Mouse (Mus musculus): ENCODE measurements around the gene Ints3. TPM values are rescaled to one million over a fixed set of nuclear protein-coding genes. Genes with fewer than 3 reads are reported as not detected.

Gene Ints3
- polyA plus RNA-seq, 1 experiment from 2014 or later = 43.6 TPM

GRCm38 (mm10) chr3:90461935-90462334, 28.5 kb upstream of the Ints3 start:
- no peak overlapping the region for H3K4me2 ChIP-seq (replicated peaks)
- H3K9me3 ChIP-seq = no peaks in the 10 kb centered on the region
- H3K36me3 ChIP-seq = no peaks in the 10 kb centered on the region
- H3K27me3 ChIP-seq = peaks cover 46% of the 10 kb centered on the region
- WGBS = 88% methylated on average over 3 of the region's 3 CpGs
- no peak overlapping the region for H3K27ac ChIP-seq
- no peak for ATAC-seq (ENCODE audit: insufficient number of reproducible peaks, insufficient read depth, low FRiP score, low TSS enrichment)
- no peak overlapping the region for H3K9ac ChIP-seq
- no peaks in the 10 kb centered on the region; the same call in 1 of the 2 replicates for H3K4me1 ChIP-seq
- no peak overlapping the region for H3K4me3 ChIP-seq

GRCm38 (mm10) chr3:90460315-90460714, 26.9 kb upstream of the Ints3 start:
- H3K9ac ChIP-seq = no peak overlapping the region
- peaks cover 38% of the 10 kb centered on the region for H3K27me3 ChIP-seq
- no peaks in the 10 kb centered on the region for H3K4me1 ChIP-seq
- WGBS = 60% methylated on average over 5 of the region's 5 CpGs
- no peak overlapping the region for H3K4me2 ChIP-seq (replicated peaks)
- ATAC-seq (ENCODE audit: insufficient number of reproducible peaks, insufficient read depth, low FRiP score, low TSS enrichment) = no peak
- H3K36me3 ChIP-seq = no peaks in the 10 kb centered on the region
- H3K9me3 ChIP-seq = no peaks in the 10 kb centered on the region
- no peak overlapping the region for H3K27ac ChIP-seq
- H3K4me3 ChIP-seq = no peak overlapping the region

- H3K4me1 ChIP-seq = no peaks in the 10 kb centered on the region
- H3K27me3 ChIP-seq = peaks cover 32% of the 10 kb centered on the region
- H3K4me2 ChIP-seq (replicated peaks) = no peak overlapping the region
- no peak for ATAC-seq (ENCODE audit: insufficient number of reproducible peaks, insufficient read depth, low FRiP score, low TSS enrichment)
- no peaks in the 10 kb centered on the region for H3K9me3 ChIP-seq
- no peaks in the 10 kb centered on the region for H3K36me3 ChIP-seq
- no peak overlapping the region for H3K9ac ChIP-seq
- no peak overlapping the region for H3K4me3 ChIP-seq
- WGBS = 84% methylated on average over 9 of the region's 9 CpGs
- no peak overlapping the region for H3K27ac ChIP-seq
These were observed 26.3 kb upstream of the Ints3 start for GRCm38 (mm10) chr3:90459727-90460126.

- Histone ChIP-seq H3K27ac (no peak overlapping the region), H3K4me3 (no peak overlapping the region), H3K9ac (no peak overlapping the region), H3K36me3 (no peaks in the 10 kb centered on the region), H3K4me1 (0 out of 2 replicates have a peak, but pooled peaks cover 5% of the 10 kb centered on the region), H3K9me3 (no peaks in the 10 kb centered on the region), H3K27me3 (no peaks in the 10 kb centered on the region), H3K4me2 (replicated peaks) (no peak overlapping the region)
- ATAC-seq (ENCODE audit: insufficient number of reproducible peaks, insufficient read depth, low FRiP score, low TSS enrichment) = no peak
- WGBS = 86% methylated on average over 14 of the region's 14 CpGs
These were observed 21.5 kb upstream of the Ints3 start for GRCm38 (mm10) chr3:90454931-90455330.

- H3K9me3 ChIP-seq = no peaks in the 10 kb centered on the region
- H3K4me1 ChIP-seq = peaks cover 8% of the 10 kb centered on the region; the same call in 1 of the 2 replicates
- H3K27ac ChIP-seq = no peak overlapping the region
- no peaks in the 10 kb centered on the region for H3K36me3 ChIP-seq
- WGBS = 54% methylated on average over 10 of the region's 10 CpGs
- no peaks in the 10 kb centered on the region for H3K27me3 ChIP-seq
- no peak overlapping the region for H3K4me2 ChIP-seq (replicated peaks)
- no peak overlapping the region for H3K9ac ChIP-seq
- H3K4me3 ChIP-seq = no peak overlapping the region
- ATAC-seq (ENCODE audit: insufficient number of reproducible peaks, insufficient read depth, low FRiP score, low TSS enrichment) = no peak
These were observed 18.1 kb upstream of the Ints3 start for GRCm38 (mm10) chr3:90451396-90452095.

- Histone ChIP-seq H3K36me3 (no peaks in the 10 kb centered on the region), H3K9ac (no peak overlapping the region), H3K27me3 (no peaks in the 10 kb centered on the region), H3K4me3 (no peak overlapping the region), H3K4me1 (peaks cover 9% of the 10 kb centered on the region; the same call in 1 of the 2 replicates), H3K27ac (no peak overlapping the region), H3K4me2 (replicated peaks) (no peak overlapping the region; the same call in 1 of the 2 replicates), H3K9me3 (no peaks in the 10 kb centered on the region)
- ATAC-seq (ENCODE audit: insufficient number of reproducible peaks, insufficient read depth, low FRiP score, low TSS enrichment) = no peak
- 35% methylated on average over 12 of the region's 12 CpGs for WGBS
These were observed 17.5 kb upstream of the Ints3 start for GRCm38 (mm10) chr3:90450874-90451273.

- Histone ChIP-seq H3K4me2 (replicated peaks) (no peak overlapping the region), H3K27ac (no peak overlapping the region), H3K4me1 (peaks cover 12% of the 10 kb centered on the region; the same call in 1 of the 2 replicates), H3K27me3 (no peaks in the 10 kb centered on the region), H3K4me3 (no peak overlapping the region), H3K36me3 (no peaks in the 10 kb centered on the region), H3K9ac (no peak overlapping the region), H3K9me3 (no peaks in the 10 kb centered on the region)
- no peak for ATAC-seq (ENCODE audit: insufficient number of reproducible peaks, insufficient read depth, low FRiP score, low TSS enrichment)
- WGBS = 31% methylated on average over 6 of the region's 6 CpGs
These were observed 15.2 kb upstream of the Ints3 start for GRCm38 (mm10) chr3:90448626-90449025.

GRCm38 (mm10) chr3:90447123-90447494, 13.7 kb upstream of the Ints3 start:
- H3K4me3 ChIP-seq = peak overlapping the region; percentile 28; the same call in 1 of the 2 replicates
- H3K36me3 ChIP-seq = no peaks in the 10 kb centered on the region
- H3K9ac ChIP-seq = no peak overlapping the region
- no peaks in the 10 kb centered on the region for H3K9me3 ChIP-seq
- 52% methylated on average over 7 of the region's 7 CpGs for WGBS
- H3K4me2 ChIP-seq (replicated peaks) = peak overlapping the region; percentile 50
- peak overlapping the region; percentile 90 for H3K27ac ChIP-seq
- ATAC-seq (ENCODE audit: insufficient number of reproducible peaks, insufficient read depth, low FRiP score, low TSS enrichment) = no peak; the same call in 1 of the 2 replicates
- no peaks in the 10 kb centered on the region for H3K27me3 ChIP-seq
- H3K4me1 ChIP-seq = peaks cover 12% of the 10 kb centered on the region; the same call in 1 of the 2 replicates

- under 1% methylated on average over 17 of the region's 17 CpGs for WGBS
- peak overlapping the region; percentile 50 for H3K4me2 ChIP-seq (replicated peaks)
- ATAC-seq (ENCODE audit: insufficient number of reproducible peaks, insufficient read depth, low FRiP score, low TSS enrichment) = peak; percentile 93
- H3K4me1 ChIP-seq = peaks cover 12% of the 10 kb centered on the region; the same call in 1 of the 2 replicates
- H3K4me3 ChIP-seq = peak overlapping the region; percentile 28
- H3K27me3 ChIP-seq = no peaks in the 10 kb centered on the region
- H3K27ac ChIP-seq = peak overlapping the region; percentile 90
- no peaks in the 10 kb centered on the region for H3K36me3 ChIP-seq
- 0 out of 2 replicates have a peak overlapping the region, but pooled peaks have one; percentile 46 for H3K9ac ChIP-seq
- H3K9me3 ChIP-seq = no peaks in the 10 kb centered on the region
These were observed 13.1 kb upstream of the Ints3 start for GRCm38 (mm10) chr3:90446389-90447122.

- peak overlapping the region; percentile 50; the same call in 1 of the 2 replicates for H3K4me2 ChIP-seq (replicated peaks)
- peaks cover 8% of the 10 kb centered on the region; the same call in 1 of the 2 replicates for H3K4me1 ChIP-seq
- no peak for ATAC-seq (ENCODE audit: insufficient number of reproducible peaks, insufficient read depth, low FRiP score, low TSS enrichment)
- 71% methylated on average over 11 of the region's 11 CpGs for WGBS
- H3K9me3 ChIP-seq = no peaks in the 10 kb centered on the region
- no peaks in the 10 kb centered on the region for H3K27me3 ChIP-seq
- peak overlapping the region; percentile 90 for H3K27ac ChIP-seq
- no peaks in the 10 kb centered on the region for H3K36me3 ChIP-seq
- H3K9ac ChIP-seq = no peak overlapping the region
- H3K4me3 ChIP-seq = no peak overlapping the region
These were observed 12.2 kb upstream of the Ints3 start for GRCm38 (mm10) chr3:90445417-90446200.

- H3K4me2 ChIP-seq (replicated peaks) = no peak overlapping the region
- 75% methylated on average over 3 of the region's 3 CpGs for WGBS
- no peak overlapping the region for H3K9ac ChIP-seq
- no peak overlapping the region for H3K27ac ChIP-seq
- no peaks in the 10 kb centered on the region for H3K27me3 ChIP-seq
- H3K36me3 ChIP-seq = no peaks in the 10 kb centered on the region
- ATAC-seq (ENCODE audit: insufficient number of reproducible peaks, insufficient read depth, low FRiP score, low TSS enrichment) = no peak
- peaks cover 7% of the 10 kb centered on the region; the same call in 1 of the 2 replicates for H3K4me1 ChIP-seq
- no peaks in the 10 kb centered on the region for H3K9me3 ChIP-seq
- H3K4me3 ChIP-seq = no peak overlapping the region
These were observed 10.6 kb upstream of the Ints3 start for GRCm38 (mm10) chr3:90443977-90444376.
